Mouse (Mus musculus) cerebellum, adult 2 months (tissue): ENCODE results near the gene Ctdnep1. TPM values are rescaled to one million over a fixed set of nuclear protein-coding genes. Genes with fewer than 3 reads are reported as not detected.
A peak's percentile ranks its signal among the peaks of the same experiment; 100 is the strongest.

Experiments
- DNase-seq, 2 experiments: peaks; one replicate each; pipeline ENCODE4 v3.0.0; 2021
- H3K27ac ChIP-seq: fragments of 200-500 bp; 2 replicates; pipeline ENCODE4 v1.5.1; 2012; ENCODE audit warnings: low read length, control low read depth, inconsistent platforms; ENCODE audit not compliant: insufficient read depth
- H3K27me3 ChIP-seq: fragments of 200-500 bp; 2 replicates; pipeline ENCODE4 v1.6.1; 2012; ENCODE audit warnings: inconsistent platforms, mild to moderate bottlenecking, low read length, moderate library complexity; ENCODE audit not compliant: control insufficient read depth, insufficient read depth
- H3K4me1 ChIP-seq: fragments of 200-500 bp; 2 replicates; pipeline ENCODE4 v1.6.1; 2011; ENCODE audit warnings: low read length; ENCODE audit not compliant: control insufficient read depth, insufficient read depth
- H3K4me3 ChIP-seq: fragments of 200-500 bp; replicated peaks from 2 replicates; pipeline ENCODE3; 2011; ENCODE audit warnings: mild to moderate bottlenecking, low read depth, low read length, control low read depth; ENCODE audit not compliant: insufficient read depth
- CTCF ChIP-seq: fragments of 200-500 bp; IDR thresholded peaks from 2 replicates; pipeline ENCODE4 v1.5.1; 2011; ENCODE audit warnings: low read depth, mild to moderate bottlenecking, control low read depth, low read length, moderate library complexity, borderline replicate concordance; ENCODE audit not compliant: insufficient read depth
- POLR2A ChIP-seq: fragments of 200-500 bp; IDR thresholded peaks from 2 replicates; pipeline ENCODE4 v1.6.1; 2011; ENCODE audit warnings: low read length, control low read depth, borderline replicate concordance; ENCODE audit not compliant: insufficient read depth
- WGBS: fragments of 180-500 bp; shearing (Covaris S2); methylation state at CpG from one replicate; pipeline ENCODE4 v1.1.7; 2018; 5-methylcytosine and 5-hydroxymethylcytosine counted together
- polyA plus RNA-seq: library from polyadenylated mRNA; depleted of rRNA; stranded (reverse); fragments of >200 nt; gene quantifications from 2 replicates; pipeline ENCODE4 v1.2.3, GENCODE M21; 2012; rRNA removed

The Ctdnep1 gene
- 93.9 and 108 TPM in 2 replicates for polyA plus RNA-seq

- under 1% methylated on average over 43 of the region's 43 CpGs for WGBS
- TF ChIP-seq CTCF (no peak), POLR2A (no peak)
- H3K4me1 ChIP-seq: peaks cover 3% of the 10 kb centered on the region
- H3K27me3 ChIP-seq: no peaks in the 10 kb centered on the region
- H3K27ac ChIP-seq: peak within 1 kb of the TSS; percentile 81
- no peak for DNase-seq
- H3K4me3 ChIP-seq: peak within 1 kb of the TSS; percentile 84
Measured at GRCm38 (mm10) chr11:69981141-69981762, at the start of gene Ctdnep1. Ctdnep1 (plus strand) TSS chr11:69981156.

- Histone ChIP-seq H3K4me1 (no peaks in the 10 kb centered on the region), H3K27ac (no peak overlapping the region), H3K27me3 (no peaks in the 10 kb centered on the region), H3K4me3 (no peak overlapping the region)
- DNase-seq: no peak
- TF ChIP-seq CTCF: no peak
- no peak for TF ChIP-seq POLR2A
- WGBS: 65% methylated on average over 8 of the region's 8 CpGs
Measured at GRCm38 (mm10) chr11:69931769-69932168, 49.2 kb upstream of the Ctdnep1 start.

GRCm38 (mm10) chr11:69932254-69932653, 48.7 kb upstream of the Ctdnep1 start:
- no peaks in the 10 kb centered on the region for H3K27me3 ChIP-seq
- no peak overlapping the region for H3K4me3 ChIP-seq
- 46% methylated on average over 3 of the region's 3 CpGs for WGBS
- no peak for DNase-seq
- no peak for TF ChIP-seq POLR2A
- peak; percentile 31; the same call in 1 of the 2 replicates for TF ChIP-seq CTCF
- no peaks in the 10 kb centered on the region for H3K4me1 ChIP-seq
- H3K27ac ChIP-seq: no peak overlapping the region

GRCm38 (mm10) chr11:69933066-69933465, 47.9 kb upstream of the Ctdnep1 start:
- H3K27me3 ChIP-seq: no peaks in the 10 kb centered on the region
- no peak overlapping the region for H3K4me3 ChIP-seq
- H3K27ac ChIP-seq: no peak overlapping the region
- WGBS: 72% methylated on average over 4 of the region's 4 CpGs
- TF ChIP-seq CTCF (no peak), POLR2A (no peak)
- H3K4me1 ChIP-seq: no peaks in the 10 kb centered on the region
- DNase-seq: no peak

GRCm38 (mm10) chr11:69934169-69934568, 46.8 kb upstream of the Ctdnep1 start:
- no peaks in the 10 kb centered on the region for H3K4me1 ChIP-seq
- under 1% methylated on average over 18 of the region's 18 CpGs for WGBS
- no peak overlapping the region for H3K4me3 ChIP-seq
- TF ChIP-seq CTCF: peak; percentile 81
- TF ChIP-seq POLR2A: no peak
- no peak overlapping the region for H3K27ac ChIP-seq
- peak; percentile 81 to 91 for DNase-seq
- no peaks in the 10 kb centered on the region for H3K27me3 ChIP-seq

- TF ChIP-seq POLR2A: no peak
- no peak for TF ChIP-seq CTCF
- 22% methylated on average over 6 of the region's 6 CpGs for WGBS
- no peak overlapping the region for H3K4me3 ChIP-seq
Measured at GRCm38 (mm10) chr11:69934681-69935080, 46.3 kb upstream of the Ctdnep1 start.

GRCm38 (mm10) chr11:69935137-69935879, 45.6 kb upstream of the Ctdnep1 start, which contains the start of gene Ybx2:
Ybx2 (plus strand) TSS chr11:69935796.
- 2% methylated on average over 62 of the region's 62 CpGs for WGBS
- H3K27ac ChIP-seq: no peak within 1 kb of the TSS
- H3K27me3 ChIP-seq: no peaks in the 10 kb centered on the region
- H3K4me1 ChIP-seq: no peaks in the 10 kb centered on the region
- peak within 1 kb of the TSS; percentile 36 for H3K4me3 ChIP-seq
- no peak for TF ChIP-seq POLR2A
- no peak for TF ChIP-seq CTCF
- DNase-seq: peak; percentile 91 to 94

More at GRCm38 (mm10) chr11:69934681-69935080, 46.3 kb upstream of the Ctdnep1 start:
- H3K27me3 ChIP-seq: no peaks in the 10 kb centered on the region
- H3K27ac ChIP-seq: no peak overlapping the region
- no peaks in the 10 kb centered on the region for H3K4me1 ChIP-seq
- DNase-seq: no peak
